Mouse (Mus musculus) thymus, adult 2 months (tissue): Measurements from ENCODE around the gene Trmt1l.

Experiments
- CTCF ChIP-seq: fragments of 200-500 bp; IDR thresholded peaks from 2 replicates; pipeline ENCODE4 v1.5.1; 2012; ENCODE audit warnings: mild to moderate bottlenecking, control low read depth, low read length, moderate library complexity, borderline replicate concordance; ENCODE audit not compliant: control insufficient read depth, poor library complexity, insufficient read depth; ENCODE audit errors: extremely low read depth
- POLR2A ChIP-seq: fragments of 200-500 bp; IDR thresholded peaks from 2 replicates; pipeline ENCODE4 v1.6.1; 2012; ENCODE audit warnings: mild to moderate bottlenecking, low read length, control low read depth, moderate library complexity; ENCODE audit not compliant: control insufficient read depth, poor library complexity, insufficient read depth; ENCODE audit errors: extremely low read depth

- TF ChIP-seq CTCF (no peak), POLR2A (no peak)
Observed at GRCm38 (mm10) chr1:151451946-151452345, 23.6 kb downstream of the Trmt1l start.
